Mouse (Mus musculus): ENCODE results near the gene Rbm15. TPM values are rescaled to one million over a fixed set of nuclear protein-coding genes. Genes with fewer than 3 reads are reported as not detected.
A peak's percentile ranks its signal among the peaks of the same experiment; 100 is the strongest.

Rbm15 gene
- polyA plus RNA-seq, 1 experiment from 2014 or later, result 10.5 TPM

DNA sequence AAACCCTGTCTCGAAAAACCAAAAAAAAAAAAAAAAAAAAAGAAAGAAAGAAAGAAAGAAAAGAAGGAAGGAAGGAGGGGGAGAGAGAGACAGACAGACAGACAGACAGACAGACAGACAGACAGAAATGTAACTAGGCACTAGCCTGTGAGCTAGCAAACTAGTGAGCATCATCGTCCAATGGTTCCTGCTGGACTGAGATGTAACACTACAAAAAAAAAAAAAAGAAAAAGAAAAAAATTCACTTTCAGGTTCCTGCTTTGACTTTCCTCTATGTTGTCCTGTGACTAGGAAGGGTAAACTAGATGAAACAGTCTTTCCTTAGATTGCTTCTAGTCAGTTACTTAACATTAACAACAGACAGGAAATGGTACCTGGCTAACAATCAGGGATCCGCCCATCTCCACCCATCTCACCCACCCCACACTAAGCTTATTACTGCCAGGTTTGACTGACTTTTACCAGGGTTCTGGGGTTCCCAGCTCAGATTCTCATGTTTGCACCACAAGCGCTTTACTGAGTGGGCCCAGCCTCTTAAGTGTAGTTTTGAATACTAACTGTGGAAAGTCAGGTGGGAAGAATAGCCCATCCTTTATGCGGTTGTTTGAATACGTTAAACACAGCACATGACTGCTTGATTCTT is 22.3 kb upstream of the Rbm15 start:
- no peaks in the 10 kb centered on the region for H3K27me3 ChIP-seq
- H3K9me3 ChIP-seq, result no peaks in the 10 kb centered on the region
- H3K4me1 ChIP-seq, result 0 out of 2 replicates have a peak, but pooled peaks cover 2% of the 10 kb centered on the region
- 85% methylated on average over 6 of the region's 6 CpGs for WGBS
- H3K9ac ChIP-seq (replicated peaks), result no peak overlapping the region
- no peaks in the 10 kb centered on the region for H3K36me3 ChIP-seq
- no peak overlapping the region for H3K27ac ChIP-seq (replicated peaks)
- no peak overlapping the region for H3K4me3 ChIP-seq
- no peak overlapping the region for H3K4me2 ChIP-seq (replicated peaks)
- no peak for ATAC-seq (replicated peaks)

DNA sequence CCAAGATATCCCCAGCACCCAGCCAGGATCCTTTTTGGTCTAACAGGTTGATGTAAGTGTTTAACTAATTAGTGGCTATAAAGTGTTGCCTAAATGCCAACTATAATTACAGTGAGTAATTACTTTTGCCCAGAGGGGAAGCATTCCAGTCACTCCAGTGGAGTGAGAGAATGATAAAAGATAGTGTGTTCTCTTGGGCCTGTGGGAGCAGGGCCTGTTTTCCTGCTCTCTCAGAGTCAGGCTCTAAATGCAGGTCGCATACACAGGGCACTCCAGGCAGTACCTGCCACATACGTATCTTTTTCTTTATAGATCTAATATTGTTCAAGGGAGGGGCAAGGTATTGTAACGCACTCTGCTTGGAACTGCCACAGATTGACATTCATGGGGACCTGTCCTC is 18.2 kb upstream of the Rbm15 start:
- H3K4me1 ChIP-seq, result no peaks in the 10 kb centered on the region
- no peaks in the 10 kb centered on the region for H3K9me3 ChIP-seq
- no peaks in the 10 kb centered on the region for H3K36me3 ChIP-seq
- 67% methylated on average over 3 of the region's 3 CpGs for WGBS
- no peak overlapping the region for H3K27ac ChIP-seq (replicated peaks)
- no peak overlapping the region for H3K4me2 ChIP-seq (replicated peaks)
- no peak for ATAC-seq (replicated peaks)
- H3K9ac ChIP-seq (replicated peaks), result no peak overlapping the region
- H3K27me3 ChIP-seq, result no peaks in the 10 kb centered on the region
- no peak overlapping the region for H3K4me3 ChIP-seq

DNA sequence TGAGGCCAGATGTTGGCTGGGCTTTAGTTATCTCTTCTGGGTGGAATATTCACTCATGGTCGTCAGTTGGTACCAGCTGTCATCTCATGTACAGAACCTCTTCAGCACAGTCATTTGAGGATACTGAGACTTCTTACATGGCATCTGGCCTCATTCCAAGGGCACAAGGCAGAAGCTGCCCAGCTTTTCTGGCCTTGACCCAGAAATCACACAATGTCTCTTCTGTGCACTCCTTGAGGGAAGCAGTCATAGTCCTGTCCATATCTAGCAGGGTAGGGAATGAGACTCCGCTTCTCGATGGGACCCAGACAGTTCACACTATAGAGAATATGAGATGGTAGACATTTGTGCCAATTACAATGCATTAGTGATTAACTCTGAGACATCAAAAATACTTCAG is 15.5 kb upstream of the Rbm15 start:
- no peak for ATAC-seq (replicated peaks)
- H3K4me3 ChIP-seq, result no peak overlapping the region
- 72% methylated on average over 3 of the region's 3 CpGs for WGBS

DNA sequence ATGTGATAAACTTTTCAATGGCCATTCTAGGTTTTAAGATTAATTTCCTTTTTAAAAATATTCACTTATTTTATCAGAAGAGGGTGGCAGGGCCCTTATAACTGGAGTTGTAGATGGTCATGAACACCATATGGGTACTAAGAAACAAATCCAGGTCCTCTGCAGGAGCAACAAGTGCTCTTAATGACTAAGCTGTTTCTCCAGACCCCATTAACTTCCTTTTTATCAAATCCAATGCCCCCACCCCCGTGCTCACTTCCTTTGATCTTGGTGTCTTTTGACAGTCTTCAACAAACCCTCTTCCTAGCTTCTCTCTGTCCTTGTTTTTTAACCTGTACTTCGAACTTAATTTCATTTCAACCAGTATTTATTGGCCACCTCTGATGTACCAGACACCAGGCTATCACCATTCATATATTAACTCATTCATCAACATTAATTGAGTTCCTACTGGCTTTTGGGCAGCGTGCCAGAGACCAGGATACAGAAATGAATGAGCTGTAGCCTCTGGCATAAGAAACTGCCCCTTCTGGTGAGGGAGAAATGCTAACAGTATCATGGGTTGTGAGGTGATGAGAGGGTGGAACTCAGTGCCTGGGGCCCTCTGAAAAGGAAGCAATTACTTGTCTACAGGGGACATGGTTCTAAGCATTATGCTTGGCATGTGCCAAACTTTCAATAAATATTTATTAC is 11.7 kb upstream of the Rbm15 start:
- H3K36me3 ChIP-seq, result no peaks in the 10 kb centered on the region
- H3K9me3 ChIP-seq, result no peaks in the 10 kb centered on the region
- no peaks in the 10 kb centered on the region for H3K4me1 ChIP-seq
- no peak overlapping the region for H3K27ac ChIP-seq (replicated peaks)
- H3K4me2 ChIP-seq (replicated peaks), result no peak overlapping the region
- WGBS, result 22% methylated on average over 3 of the region's 3 CpGs
- no peak for ATAC-seq (replicated peaks)
- H3K4me3 ChIP-seq, result no peak overlapping the region
- no peaks in the 10 kb centered on the region; the same call in 1 of the 2 replicates for H3K27me3 ChIP-seq
- H3K9ac ChIP-seq (replicated peaks), result no peak overlapping the region

More for the DNA sequence above, 15.5 kb upstream of the Rbm15 start:
- Histone ChIP-seq H3K4me2 (replicated peaks) (no peak overlapping the region), H3K9ac (replicated peaks) (no peak overlapping the region), H3K27ac (replicated peaks) (no peak overlapping the region), H3K9me3 (no peaks in the 10 kb centered on the region), H3K27me3 (no peaks in the 10 kb centered on the region; the same call in 1 of the 2 replicates), H3K36me3 (no peaks in the 10 kb centered on the region), H3K4me1 (no peaks in the 10 kb centered on the region)

DNA sequence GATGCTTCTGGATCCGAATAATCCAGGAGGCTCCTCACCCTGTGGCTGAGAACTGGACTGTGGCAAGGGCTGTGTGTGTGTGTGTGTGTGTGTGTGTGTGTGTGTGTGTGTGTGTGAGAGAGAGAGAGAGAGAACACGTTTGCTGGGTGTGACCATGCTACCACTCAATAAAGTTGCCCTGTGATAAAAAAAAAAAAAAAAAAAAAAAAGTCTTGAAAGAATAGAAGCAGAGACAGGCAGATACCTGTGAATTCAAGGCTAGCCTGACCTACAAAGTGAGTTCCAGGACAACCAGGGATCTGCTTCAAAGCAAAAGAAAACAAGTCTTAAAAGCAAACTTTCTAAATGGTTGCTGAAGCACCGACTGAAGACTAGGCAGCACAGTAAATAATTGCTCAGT is 10.5 kb upstream of the Rbm15 start:
- Histone ChIP-seq H3K27me3 (no peaks in the 10 kb centered on the region; the same call in 1 of the 2 replicates), H3K9me3 (no peaks in the 10 kb centered on the region), H3K9ac (replicated peaks) (no peak overlapping the region), H3K27ac (replicated peaks) (no peak overlapping the region), H3K4me3 (no peak overlapping the region), H3K4me2 (replicated peaks) (no peak overlapping the region), H3K36me3 (no peaks in the 10 kb centered on the region), H3K4me1 (no peaks in the 10 kb centered on the region)
- WGBS, result 35% methylated on average over 3 of the region's 3 CpGs
- no peak for ATAC-seq (replicated peaks)

DNA sequence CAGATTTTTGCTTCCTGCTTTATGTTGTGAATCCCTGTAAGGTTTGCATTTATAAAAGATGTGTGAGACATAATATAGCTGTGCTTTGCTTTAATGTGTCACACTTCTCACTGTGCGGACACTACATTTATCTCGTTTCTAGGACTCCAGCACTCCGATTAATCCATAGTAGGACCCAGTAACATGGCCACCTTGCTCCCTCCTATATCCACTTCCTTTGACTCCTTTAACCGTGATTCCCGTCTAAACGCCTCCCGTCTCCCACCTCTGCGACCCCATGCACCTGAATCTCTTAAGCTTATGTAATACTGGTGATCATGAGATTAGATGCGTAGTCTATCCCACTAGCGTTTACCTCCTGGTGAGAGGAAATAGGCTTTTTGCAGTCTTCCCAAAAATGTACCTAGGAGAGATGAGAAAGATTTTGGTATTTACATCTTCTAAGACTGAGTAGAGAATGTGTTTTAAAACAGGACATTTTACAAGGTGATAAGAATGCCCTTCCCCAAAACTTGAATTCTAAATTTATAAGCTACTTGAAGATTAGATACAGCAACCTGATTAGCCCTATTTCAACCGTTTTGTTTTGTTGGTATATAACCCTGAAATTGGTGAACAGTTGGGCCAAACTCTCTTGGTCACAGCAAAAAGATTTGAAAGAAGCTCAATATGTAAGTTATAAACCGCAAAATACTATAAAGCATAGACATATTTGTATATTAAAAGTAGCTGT is 895 bp upstream of the Rbm15 start:
- peak overlapping the region; percentile 88 for H3K4me2 ChIP-seq (replicated peaks)
- peaks cover 35% of the 10 kb centered on the region for H3K4me1 ChIP-seq
- no peaks in the 10 kb centered on the region for H3K27me3 ChIP-seq
- H3K9ac ChIP-seq (replicated peaks), result peak overlapping the region; percentile 90
- peaks cover 14% of the 10 kb centered on the region for H3K36me3 ChIP-seq
- 9% methylated on average over 12 of the region's 12 CpGs for WGBS
- no peaks in the 10 kb centered on the region for H3K9me3 ChIP-seq
- peak overlapping the region; percentile 95 for H3K27ac ChIP-seq (replicated peaks)
- ATAC-seq (replicated peaks), result no peak
- peak overlapping the region; percentile 81 for H3K4me3 ChIP-seq

DNA sequence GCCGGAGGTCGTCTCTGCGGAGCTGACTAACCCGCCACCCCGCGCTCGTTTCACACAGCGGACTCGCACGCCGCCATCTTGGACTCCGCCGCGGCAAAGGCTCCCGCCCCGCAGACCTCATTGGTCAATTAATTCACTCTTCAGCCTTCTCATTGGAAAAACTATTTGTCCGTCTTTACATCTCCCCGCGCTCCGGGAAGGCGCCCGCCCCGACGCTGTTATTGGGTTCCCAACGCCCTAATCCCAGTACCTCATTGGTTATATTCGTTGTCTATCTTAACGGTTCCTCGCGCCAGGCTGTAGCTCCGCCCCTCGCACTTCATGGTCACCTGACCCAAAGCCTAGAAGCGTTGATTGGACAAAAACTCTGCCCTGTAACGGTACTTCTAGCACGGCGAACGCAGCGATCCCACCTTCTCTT is 503 bp downstream of the Rbm15 start:
- peak overlapping the region; percentile 93 for H3K4me2 ChIP-seq (replicated peaks)
- H3K9ac ChIP-seq (replicated peaks), result peak overlapping the region; percentile 77
- H3K4me3 ChIP-seq, result peak overlapping the region; percentile 81
- under 1% methylated on average over 37 of the region's 37 CpGs for WGBS
- H3K36me3 ChIP-seq, result peaks cover 14% of the 10 kb centered on the region
- H3K27me3 ChIP-seq, result no peaks in the 10 kb centered on the region
- peaks cover 45% of the 10 kb centered on the region for H3K4me1 ChIP-seq
- ATAC-seq (replicated peaks), result peak; percentile 98
- H3K9me3 ChIP-seq, result no peaks in the 10 kb centered on the region
- H3K27ac ChIP-seq (replicated peaks), result peak overlapping the region; percentile 95

DNA sequence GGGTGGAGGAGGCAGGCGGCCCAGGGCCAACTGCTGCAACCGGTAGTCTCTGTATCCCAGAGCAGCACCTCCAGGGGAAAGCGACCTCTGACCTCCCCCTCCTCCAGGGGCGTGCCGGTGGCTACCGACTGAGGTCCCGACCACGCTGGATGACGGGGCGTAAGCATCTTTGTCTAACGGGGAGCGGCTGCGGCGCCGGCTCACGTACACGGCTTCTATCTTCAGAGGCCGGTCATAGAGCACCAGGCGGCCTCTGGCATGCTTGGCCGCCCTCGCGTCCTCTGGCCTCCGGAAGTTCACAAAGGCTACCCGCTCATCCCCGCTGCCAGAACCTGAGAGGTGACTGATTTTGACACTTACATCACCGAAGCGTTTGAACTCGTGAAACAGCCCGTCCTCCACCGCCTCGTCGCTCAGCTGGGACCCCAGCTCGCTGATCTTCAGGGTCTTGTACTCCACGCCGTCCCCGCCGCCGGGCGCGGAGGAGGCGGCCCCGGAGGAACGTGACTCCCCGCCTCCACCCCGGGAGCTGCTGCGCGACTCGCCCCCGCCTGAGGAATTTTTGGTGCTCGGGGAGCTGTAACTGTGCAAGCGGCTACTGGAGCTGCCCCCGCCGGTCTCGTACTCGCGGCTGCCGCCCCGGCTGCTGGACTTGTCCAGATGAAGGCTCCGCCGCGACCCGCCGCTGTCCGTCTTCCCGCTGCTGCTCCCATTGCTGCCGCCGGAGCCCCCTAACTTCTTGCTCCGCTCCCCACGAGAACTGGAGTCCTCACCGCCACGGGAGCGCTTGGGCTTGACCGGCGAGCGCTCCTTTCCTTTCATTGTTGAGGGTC is 1.1 kb downstream of the Rbm15 start:
- H3K4me1 ChIP-seq, result peaks cover 48% of the 10 kb centered on the region
- peak overlapping the region; percentile 87 for H3K27ac ChIP-seq (replicated peaks)
- H3K36me3 ChIP-seq, result peaks cover 14% of the 10 kb centered on the region
- H3K4me2 ChIP-seq (replicated peaks), result peak overlapping the region; percentile 93
- WGBS, result under 1% methylated on average over 75 of the region's 75 CpGs
- ATAC-seq (replicated peaks), result peak; percentile 6
- H3K4me3 ChIP-seq, result peak overlapping the region; percentile 81
- peak overlapping the region; percentile 77 for H3K9ac ChIP-seq (replicated peaks)
- H3K9me3 ChIP-seq, result no peaks in the 10 kb centered on the region
- H3K27me3 ChIP-seq, result no peaks in the 10 kb centered on the region

DNA sequence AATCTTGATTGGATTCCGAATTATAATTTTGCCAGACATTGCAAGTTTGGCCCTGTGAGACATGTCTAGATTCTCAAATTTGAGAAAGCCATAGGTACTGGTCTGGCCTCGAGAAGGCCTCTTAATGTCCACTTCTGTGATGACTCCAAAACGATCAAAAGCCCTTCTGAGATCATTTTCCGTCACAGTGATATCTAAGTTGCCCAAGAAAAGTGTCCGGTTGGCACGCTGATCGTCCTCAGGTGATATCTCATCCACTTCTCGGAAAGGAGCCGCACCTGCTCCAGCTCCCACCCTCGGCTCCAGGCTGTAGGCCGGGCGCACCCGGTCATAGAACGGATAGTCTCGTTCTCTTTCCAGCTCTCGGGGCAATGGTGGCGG is 1.7 kb downstream of the Rbm15 start:
- Histone ChIP-seq H3K27ac (replicated peaks) (peak overlapping the region; percentile 87; the same call in 1 of the 2 replicates), H3K4me3 (peak overlapping the region; percentile 81), H3K4me1 (peaks cover 52% of the 10 kb centered on the region), H3K9ac (replicated peaks) (peak overlapping the region; percentile 77), H3K36me3 (peaks cover 14% of the 10 kb centered on the region), H3K27me3 (no peaks in the 10 kb centered on the region), H3K4me2 (replicated peaks) (peak overlapping the region; percentile 93), H3K9me3 (no peaks in the 10 kb centered on the region)
- no peak for ATAC-seq (replicated peaks)
- 21% methylated on average over 17 of the region's 17 CpGs for WGBS

DNA sequence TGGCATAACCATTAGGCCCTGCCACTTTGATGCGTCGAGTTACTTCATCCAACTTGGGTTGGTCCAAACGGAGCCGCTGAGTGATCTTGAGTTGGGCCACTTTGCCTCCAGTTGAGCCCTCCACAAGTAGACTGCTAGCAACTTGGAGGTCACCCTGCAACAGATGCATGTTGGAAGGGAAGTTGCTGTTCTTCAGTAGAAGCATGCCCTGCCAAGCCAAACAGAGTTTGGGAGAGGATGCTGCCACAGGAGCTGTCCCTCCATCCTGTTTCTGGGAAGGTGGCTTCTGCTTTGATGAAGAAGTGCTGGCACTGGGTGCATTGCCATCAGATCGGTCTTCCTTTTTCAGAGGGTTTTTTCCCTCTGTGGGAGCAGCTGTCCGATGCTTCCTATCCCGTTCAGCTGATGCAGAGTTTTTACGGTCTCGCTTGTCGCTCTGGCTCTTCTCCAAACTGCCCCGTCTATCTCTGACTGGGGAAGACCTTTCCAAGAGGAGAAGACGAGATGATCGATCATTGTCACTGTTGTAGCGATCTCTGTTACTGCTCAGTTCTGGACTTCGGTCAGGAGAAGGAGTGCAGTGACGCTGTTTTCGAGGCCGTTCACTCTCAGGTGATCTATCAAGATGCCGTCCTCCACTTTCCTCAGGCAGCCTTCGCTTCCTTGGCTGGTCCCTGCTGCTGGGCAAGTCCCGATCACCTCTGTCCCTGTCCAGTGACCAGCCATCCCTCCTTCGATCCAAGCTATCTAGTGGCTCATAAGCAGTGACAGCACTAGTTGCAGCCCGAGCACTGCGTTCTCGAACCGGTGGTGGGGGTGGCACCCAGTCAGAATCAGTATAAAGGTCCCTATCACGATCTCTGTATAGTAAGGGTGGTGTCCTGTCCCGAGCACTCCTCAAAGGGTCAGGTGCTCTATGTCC is 2.7 kb downstream of the Rbm15 start:
- Histone ChIP-seq H3K4me2 (replicated peaks) (peak overlapping the region; percentile 93), H3K4me1 (peaks cover 58% of the 10 kb centered on the region), H3K9me3 (no peaks in the 10 kb centered on the region), H3K27ac (replicated peaks) (no peak overlapping the region), H3K36me3 (peaks cover 14% of the 10 kb centered on the region), H3K4me3 (peak overlapping the region; percentile 81), H3K9ac (replicated peaks) (no peak overlapping the region), H3K27me3 (no peaks in the 10 kb centered on the region)
- ATAC-seq (replicated peaks), result no peak
- 79% methylated on average over 28 of the region's 28 CpGs for WGBS

DNA sequence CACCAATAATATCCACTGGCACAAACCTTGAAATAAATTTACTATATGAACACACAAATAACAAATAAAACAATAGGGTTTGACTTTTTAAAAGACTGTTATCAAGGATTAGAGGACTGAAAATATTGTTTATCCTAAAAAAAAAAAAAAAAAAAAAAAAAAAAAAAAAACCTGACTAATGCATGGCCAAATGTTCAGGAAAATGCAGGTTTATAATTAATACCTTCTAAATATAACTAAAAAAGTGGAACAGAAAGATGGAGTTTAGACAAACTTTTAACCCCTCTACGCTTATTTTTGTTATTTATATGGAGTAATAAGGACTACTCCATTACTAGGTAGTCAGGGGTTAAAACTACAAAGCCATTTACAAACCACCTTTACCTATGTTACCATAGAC is 7.0 kb downstream of the Rbm15 start:
- no peak for ATAC-seq (replicated peaks)

More for the DNA sequence above, 7.0 kb downstream of the Rbm15 start:
- H3K27me3 ChIP-seq, result no peaks in the 10 kb centered on the region
- no peak overlapping the region for H3K4me2 ChIP-seq (replicated peaks)
- no peak overlapping the region for H3K27ac ChIP-seq (replicated peaks)
- WGBS, result 96% methylated on average over 1 of the region's 1 CpGs
- H3K9me3 ChIP-seq, result no peaks in the 10 kb centered on the region
- no peak overlapping the region for H3K4me3 ChIP-seq
- H3K9ac ChIP-seq (replicated peaks), result no peak overlapping the region
- H3K36me3 ChIP-seq, result peaks cover 14% of the 10 kb centered on the region
- peaks cover 82% of the 10 kb centered on the region for H3K4me1 ChIP-seq

All from forebrain, embryonic 15.5 days (tissue).